Mouse (Mus musculus) telencephalon, adult 2 months (tissue): ENCODE measurements at regions not wholly inside any gene's neighbourhood (a gene's known extent, or its start where the extent isn't known, plus 50 kb on each side); places are given as distances from the start of the nearest gene placed in this dataset.

Experiments used
- DNase-seq: peaks from one replicate; pipeline ENCODE4 v3.0.0-alpha.2; 2011; ENCODE audit warnings: low read depth, low spot score

DNA sequence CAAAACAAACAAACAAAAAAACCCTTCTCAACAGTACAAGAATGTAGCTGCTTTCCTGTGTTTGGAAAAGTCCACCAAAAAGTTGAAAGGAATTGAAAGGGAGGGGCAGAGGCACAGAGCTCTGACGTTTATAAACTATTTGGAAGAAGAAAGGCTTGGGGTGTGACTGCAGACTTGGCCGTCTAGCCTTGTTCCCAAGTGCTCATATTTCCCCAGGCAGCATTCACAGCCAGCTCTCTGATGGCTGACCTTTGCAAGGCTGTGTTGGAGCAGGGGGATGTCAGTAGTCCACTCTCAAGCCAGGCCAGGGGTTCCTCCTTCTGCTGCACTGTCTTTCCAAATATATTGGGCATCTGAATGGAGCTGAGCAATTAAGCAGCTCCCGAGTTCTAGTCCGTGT lies 534.5 kb downstream of the 1700129C05Rik start:
- DNase-seq = no peak

GRCm38 (mm10) chr14:58607734-58608133 lies 535.0 kb downstream of the 1700129C05Rik start:
- no peak for DNase-seq

DNA sequence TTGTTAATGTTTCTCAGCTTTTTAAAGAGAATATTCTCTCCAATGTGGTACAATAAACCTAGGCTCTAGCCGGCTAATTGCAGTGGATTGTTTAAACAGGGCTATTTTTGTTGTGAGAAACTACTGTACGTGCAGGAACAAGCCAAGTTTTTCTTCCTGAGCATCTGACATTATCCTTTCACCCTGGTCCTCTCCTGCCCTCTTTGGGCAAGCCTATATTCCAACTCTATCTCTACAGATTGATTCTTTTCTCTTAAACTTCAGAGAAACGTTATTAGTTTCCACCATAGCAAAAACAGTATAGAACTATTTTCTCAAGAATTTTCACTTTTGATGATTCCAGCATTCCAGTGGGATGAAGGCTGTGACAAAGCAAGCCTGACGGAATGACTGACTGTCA lies 535.2 kb downstream of the Fgf9 start:
- DNase-seq = no peak

GRCm38 (mm10) chr14:58598867-58599266 lies 528.5 kb downstream of the Fgf9 start:
- DNase-seq = no peak

GRCm38 (mm10) chr14:58597810-58598209 lies 527.5 kb downstream of the Fgf9 start:
- no peak for DNase-seq

DNA sequence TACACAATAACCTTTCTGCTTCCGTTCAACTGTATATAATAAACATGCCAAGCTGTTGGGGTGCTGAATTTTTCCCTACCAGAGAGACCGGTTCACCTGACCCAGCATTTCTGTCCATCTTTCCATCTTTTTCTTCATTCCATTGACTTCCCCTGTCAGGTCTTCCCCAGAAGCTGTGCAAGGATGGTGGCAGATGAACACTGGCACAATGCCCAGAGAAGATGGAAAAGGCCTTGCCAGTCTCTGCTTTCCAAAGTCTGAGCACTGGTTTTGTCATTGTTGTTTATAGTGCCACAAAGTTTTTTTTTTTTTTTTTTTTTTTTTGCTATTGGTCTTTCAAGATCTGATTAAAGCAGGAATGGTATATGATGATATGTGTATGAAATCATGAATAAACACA lies 526.6 kb downstream of the Fgf9 start:
- no peak for DNase-seq

DNA sequence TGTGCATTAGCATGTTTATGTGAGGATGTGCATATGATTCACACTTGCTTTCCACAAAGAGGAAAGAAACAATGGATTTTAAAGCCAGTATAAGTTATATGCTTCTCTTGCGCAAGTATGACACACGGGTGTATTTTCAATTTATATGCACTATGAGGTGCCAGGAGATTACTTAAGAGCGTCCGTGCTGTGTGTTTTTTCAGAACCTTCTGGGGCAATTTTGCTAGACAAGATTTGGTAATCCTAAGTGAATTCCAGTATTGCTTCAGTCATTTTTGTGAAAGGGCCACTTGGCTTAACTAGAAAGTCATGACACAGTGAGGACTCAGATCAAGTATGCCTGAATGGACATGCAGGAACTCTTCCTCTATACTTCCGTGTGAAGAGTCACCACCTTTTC lies 511.5 kb downstream of the Fgf9 start:
- DNase-seq = no peak

- no peak for DNase-seq
These were observed 499.7 kb downstream of the Fgf9 start for GRCm38 (mm10) chr14:58570021-58570420.

- DNase-seq = no peak
These were observed 497.1 kb downstream of the Fgf9 start for GRCm38 (mm10) chr14:58567472-58567871.

DNA sequence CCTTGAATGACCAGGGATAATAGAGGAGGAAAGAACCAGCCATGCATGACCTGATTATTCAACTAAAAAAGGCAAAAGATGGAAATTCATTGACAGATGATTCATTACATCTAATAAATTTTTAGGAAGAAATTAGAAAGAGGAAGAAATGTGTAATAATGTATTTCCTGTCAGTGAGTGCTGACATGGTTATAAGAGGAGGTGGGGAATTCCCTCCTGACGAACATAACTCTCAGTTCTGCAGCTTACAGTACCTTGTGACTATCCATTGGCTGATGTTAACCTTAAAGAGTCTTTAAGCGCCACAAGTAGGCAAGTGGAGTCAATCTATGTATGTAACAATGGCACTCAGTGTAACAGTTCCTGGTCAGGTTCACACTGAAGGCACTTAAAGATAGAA lies 492.7 kb downstream of the Fgf9 start:
- DNase-seq = no peak

DNA sequence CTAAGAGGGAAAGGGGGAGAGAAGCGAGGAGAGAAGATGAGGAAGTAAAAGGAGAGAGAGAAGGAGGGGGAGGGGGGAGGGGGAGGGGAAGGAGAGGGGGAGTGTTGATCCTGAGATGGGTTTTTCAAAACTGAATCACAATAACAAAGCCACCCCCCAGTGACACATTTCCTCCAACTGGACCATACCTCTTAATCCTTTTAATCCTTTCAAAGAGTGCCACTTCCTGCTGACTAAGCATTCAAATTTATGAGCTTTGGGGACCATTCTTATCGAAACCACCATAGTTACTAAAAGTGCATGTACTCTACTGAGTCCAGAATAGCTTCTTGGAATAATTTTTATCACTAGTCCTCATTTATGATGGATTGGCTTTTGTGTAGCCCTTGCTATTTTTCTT lies 480.4 kb downstream of the Fgf9 start:
- no peak for DNase-seq

GRCm38 (mm10) chr14:58545778-58546177 lies 475.4 kb downstream of the Fgf9 start:
- DNase-seq = no peak

DNA sequence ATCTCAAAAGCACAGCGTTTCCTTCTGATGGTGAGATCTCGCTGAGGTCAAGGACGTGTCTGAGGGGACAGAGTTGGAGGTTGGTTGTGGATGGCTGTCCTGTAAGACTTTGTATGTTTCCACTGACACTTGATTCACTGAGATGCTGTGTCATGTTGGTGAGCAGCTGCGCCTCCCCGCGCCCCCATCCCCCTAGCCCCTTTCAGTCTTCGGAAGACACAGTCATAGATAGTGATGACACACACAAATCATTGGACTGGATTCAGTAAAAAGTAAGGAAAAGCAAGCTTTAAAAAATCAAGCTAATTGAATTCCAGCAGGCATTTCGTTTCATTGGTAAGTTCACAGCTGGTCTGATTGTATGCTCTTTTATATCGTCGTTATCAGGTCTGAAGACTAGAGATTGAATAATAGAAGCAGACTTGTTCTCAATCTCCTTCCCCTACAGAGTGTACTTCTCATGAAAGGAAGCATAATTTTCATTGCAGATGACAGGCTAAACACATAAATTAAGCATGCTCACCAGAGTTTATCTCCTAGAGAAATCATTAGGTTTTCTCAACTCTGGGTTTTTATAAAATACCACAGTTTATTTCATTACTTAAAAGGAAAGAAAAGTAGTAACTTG lies 472.9 kb downstream of the Fgf9 start:
- no peak for DNase-seq

- no peak for DNase-seq
These were observed 467.8 kb downstream of the Fgf9 start for GRCm38 (mm10) chr14:58538135-58538534.

- DNase-seq = no peak
These were observed 450.7 kb downstream of the Fgf9 start for GRCm38 (mm10) chr14:58520976-58521549.

DNA sequence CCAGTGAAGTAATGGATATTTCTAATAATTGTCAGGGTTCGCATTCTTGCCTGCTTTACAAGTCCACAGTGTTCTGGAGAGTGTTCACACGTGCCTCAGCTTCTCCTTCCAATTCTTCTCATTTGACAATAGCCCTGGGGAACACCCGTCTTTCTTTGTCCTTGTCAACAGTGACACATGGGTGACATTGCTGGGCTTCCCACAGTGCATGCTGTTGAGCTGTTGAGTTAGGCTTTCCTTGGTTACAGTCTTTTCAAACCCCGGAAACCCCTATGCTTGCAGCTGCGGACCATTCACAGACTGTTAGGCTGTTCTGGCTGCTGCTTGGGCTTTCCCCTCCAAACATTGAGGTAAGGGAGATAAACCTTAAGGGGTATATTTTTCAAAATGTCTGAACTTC lies 450.0 kb downstream of the Fgf9 start:
- DNase-seq = no peak

DNA sequence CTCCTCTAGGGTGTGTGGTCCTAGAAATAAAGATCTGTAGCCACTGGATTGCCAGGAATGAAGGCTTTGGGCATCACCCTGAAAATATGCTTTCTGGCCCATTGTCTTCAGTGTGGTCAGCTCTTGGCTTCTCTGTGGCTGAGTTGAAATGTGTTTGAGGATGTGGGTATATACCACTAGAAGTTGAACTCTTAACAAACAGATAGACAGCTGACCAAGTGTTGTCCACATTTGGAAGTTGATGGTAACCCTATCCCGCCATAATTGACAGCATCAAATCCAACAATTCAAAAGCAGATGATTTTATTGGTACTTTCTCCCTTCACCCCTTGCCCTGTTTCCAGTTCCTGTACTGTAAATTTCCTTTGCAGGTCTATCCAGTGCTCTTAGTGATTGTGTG lies 448.7 kb downstream of the Fgf9 start:
- no peak for DNase-seq

DNA sequence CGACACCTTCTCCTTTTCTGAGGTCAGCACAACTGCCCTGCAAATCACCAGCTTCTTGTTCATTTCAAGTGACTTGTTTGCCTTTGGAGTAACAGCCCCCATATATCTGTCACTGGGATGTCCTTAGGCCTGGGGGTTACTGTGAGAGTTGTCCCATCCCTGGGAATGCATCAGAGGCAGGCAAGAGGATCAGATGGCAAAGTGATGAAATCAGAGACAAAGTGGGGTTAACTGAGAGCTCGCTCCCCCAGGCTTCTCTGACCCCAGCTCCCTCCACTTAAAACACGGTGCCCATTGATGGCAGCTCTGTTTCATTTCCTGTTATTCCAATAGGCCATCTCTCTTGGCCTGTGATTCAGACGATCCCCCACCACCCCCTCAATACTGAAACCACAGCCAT lies 446.2 kb downstream of the Fgf9 start:
- DNase-seq = no peak

- DNase-seq = no peak
These were observed 441.8 kb downstream of the Fgf9 start for GRCm38 (mm10) chr14:58512177-58512576.

- DNase-seq = no peak
These were observed 441.2 kb downstream of the Fgf9 start for GRCm38 (mm10) chr14:58511571-58511985.

- DNase-seq = no peak
These were observed 440.4 kb downstream of the Fgf9 start for GRCm38 (mm10) chr14:58510790-58511189.

DNA sequence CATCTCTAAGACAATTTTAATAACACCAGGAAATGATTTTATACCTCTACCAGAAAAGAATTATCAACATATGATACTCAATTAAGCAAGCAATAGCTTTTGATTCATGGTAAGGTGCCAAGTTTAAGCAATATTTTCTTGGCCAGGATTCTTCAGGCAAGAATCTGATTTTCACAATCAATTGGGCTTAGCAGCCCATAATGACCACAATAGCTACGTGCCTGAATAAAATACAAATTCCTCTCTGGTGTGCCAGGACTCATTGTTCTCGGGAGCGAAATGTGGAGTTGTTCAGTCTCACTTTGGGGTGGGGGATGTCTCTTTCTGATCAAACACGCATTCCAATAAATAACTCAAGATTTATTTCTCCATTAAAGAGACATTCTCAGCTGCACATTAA lies 438.8 kb downstream of the Fgf9 start:
- no peak for DNase-seq

DNA sequence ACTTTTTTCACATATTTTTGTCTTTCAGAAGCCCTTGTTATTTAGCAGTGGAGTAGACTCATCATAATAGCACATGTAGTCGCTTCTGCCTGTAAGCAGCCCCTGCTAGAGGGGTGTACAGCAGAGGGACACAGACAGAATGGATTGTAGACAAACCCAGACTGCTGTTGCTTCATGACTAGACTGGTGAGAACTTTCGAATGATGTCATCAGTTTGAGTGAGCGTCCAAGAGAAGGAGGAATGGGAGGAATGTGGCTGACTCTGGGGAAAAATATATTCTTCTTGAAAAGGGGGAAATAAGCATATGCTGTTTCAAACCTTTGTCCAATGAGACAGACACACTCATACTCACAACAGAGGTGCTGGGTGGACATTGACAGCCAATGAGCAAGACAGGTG lies 436.1 kb downstream of the Fgf9 start:
- no peak for DNase-seq

- no peak for DNase-seq
These were observed 435.5 kb downstream of the Fgf9 start for GRCm38 (mm10) chr14:58505841-58506240.
